In genomic region chr7:74399729-74400128, GRCm38 (mm10) we compare ENCODE assay signal across 16 mouse cellular contexts.
DNase-seq lines count a peak whose midpoint lies in the region; ATAC-seq lines count a peak whose summit lies in the region.
"Had no signal": no experiment of that assay in that cellular context is flagged by ENCODE, and none has a peak within 500 bp of the region (broad histone marks: within the 10 kb centered on the region; RNA-seq: fewer than 3 reads in every experiment).

No protein-coding gene starts in this region.

- DNase-seq in kidney, adult 11 months, result peak; percentile 64
- DNase-seq in kidney, postnatal 4 days, result no peak
- peak; percentile 85 for DNase-seq in cerebellum, adult 11-12 months
- DNase-seq in cerebellum, postnatal 14 days, result peak; percentile 86 to 88
- peak; percentile 39 to 83 for DNase-seq in kidney, postnatal 25 days
- DNase-seq in MN1 (ENCODE audit: low spot score), result no peak
- DNase-seq in testis, postnatal 14 days (ENCODE audit: low spot score), result no peak
- DNase-seq: embryo, embryonic 11 days; forebrain, postnatal 0 days; heart, postnatal 14 days; layer of hippocampus, postnatal 36 days; liver; midbrain, embryonic 14.5 days; spleen, adult 18-20 months; thymus, postnatal 4 days had no signal

- ATAC-seq in inflammation-experienced regulatory T-cells, adult 6 months, result no peak
- ATAC-seq: forebrain, postnatal 0 days had no signal

Comparison
In these comparisons a context has a peak if more than half of its experiments do, and no peak if none do; other contexts are left out.
1. DNase-seq: peak in kidney, adult 11 months (single experiment), cerebellum, adult 11-12 months (single experiment), cerebellum, postnatal 14 days (2 of 2) and kidney, postnatal 25 days (2 of 2); none in kidney, postnatal 4 days (0 of 2), MN1 (single experiment) and testis, postnatal 14 days (single experiment).